Mouse (Mus musculus): ENCODE measurements around the gene Gm1113.

Gm1113 gene

DNA sequence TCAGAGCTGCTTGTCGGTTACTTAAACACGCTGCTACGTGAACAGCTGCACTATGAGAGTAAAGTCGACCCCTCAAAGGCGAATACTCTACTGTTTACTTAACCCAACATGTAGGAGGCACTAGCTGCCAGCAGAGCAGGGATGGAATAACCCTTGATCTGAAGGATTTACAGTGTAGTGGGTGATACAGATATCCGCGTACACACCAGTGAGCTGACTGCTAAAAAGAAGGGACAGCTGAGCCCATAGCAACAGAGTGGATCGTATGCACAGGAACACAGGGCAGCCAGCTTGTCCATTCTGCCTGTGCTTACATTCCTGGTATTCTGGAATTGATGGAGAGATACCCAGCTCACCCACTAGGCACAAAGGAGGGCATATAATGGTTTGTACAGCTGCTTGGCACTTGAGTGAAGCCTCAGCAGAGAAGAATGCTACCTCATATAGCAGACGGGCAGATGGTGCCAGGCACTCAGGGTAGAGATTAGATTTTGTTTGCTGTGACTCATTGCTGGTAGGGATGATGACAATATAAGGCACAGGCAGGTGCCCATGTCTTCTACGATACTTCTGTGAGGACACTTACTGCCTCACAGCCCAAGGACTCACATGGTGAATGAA, 43.9 kb downstream of the Gm1113 start:
- no peak for DNase-seq

DNA sequence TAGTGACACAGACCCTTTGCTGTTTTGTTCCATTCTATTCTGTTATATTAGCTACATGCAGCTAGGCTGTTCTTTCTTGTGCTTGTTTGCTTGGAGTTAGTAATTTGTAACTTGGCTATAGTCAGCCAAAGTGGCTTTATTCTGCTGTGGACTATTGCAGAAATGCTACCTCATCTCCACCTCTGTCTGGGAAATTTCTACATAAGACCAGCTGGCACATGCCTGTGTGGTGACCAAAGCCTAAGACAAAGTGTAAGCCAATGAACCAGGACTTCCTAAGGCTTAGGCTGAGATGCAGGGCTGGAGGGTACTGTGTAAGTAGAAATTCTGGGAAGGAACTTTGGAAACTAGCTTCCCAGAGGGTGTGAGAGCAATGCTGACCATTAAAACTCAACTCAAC, 49.2 kb downstream of the Gm1113 start:
- DNase-seq: no peak

DNA sequence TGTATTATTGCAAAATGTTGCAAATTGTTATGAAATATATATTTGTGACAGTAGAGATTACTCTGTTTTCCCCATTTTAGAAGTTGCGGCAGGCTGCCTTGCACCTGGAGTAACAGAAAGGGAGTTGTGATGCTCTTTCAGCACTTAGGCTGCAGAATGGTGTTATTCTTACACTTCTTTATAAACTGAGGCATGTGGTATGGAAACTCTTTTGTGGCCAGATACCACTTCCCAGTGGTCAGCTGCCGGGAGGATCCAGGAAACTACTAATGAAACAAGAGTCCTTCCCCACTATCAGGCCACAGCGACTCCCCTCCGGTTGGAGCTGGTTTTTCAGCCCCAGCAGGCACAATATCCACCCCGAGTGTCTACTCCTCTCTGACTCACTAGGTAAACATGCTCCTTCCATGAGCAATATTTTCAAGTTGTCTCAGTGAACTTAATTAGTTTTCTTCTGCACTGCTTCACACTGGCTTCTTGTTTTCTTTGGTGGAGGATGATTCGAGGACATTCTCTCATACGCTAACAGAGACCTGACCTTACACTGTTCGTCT, 50.7 kb downstream of the Gm1113 start:
- no peak for DNase-seq

DNA sequence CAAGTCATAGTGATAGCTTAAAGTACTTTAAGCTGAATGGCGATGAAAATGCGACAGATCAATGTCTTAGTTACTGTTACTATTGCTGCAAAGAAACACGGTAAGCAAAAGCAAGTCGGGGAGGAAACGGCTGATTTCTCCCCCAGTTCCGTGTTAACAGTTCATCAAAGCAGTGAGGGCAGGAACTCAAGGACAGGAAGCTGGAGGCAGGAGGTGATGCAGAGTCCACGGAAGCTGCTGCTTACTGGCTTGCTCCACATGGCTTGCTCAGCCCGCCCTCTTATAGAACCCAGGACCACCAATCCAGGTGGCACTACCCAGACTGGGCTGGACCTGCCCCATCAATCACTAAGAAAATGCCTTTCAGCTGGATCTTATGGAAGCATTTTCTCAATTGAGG, 58.5 kb downstream of the Gm1113 start:
- no peak for DNase-seq
